In the genomic region with DNA sequence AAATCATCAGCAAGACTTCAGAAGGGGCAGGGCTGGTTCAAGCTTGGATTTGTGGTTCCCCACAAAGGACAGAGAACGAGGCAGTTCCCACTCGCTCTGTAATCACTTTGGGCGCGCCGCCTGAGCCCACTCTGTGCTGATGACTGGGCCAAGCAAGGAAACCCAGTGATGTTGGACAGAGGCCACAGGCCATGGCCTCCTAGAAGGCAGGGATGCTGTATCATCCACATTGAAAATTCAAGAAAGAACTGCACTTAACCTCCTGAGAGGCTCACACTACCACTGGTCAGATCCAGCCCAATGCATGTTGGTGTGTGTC, we compare ENCODE assay signal across 30 mouse cellular contexts. TPM values are rescaled to one million over a fixed set of nuclear protein-coding genes. Genes with fewer than 3 reads are reported as not detected.
DNase-seq lines count a peak whose midpoint lies in the region; ATAC-seq and TF ChIP-seq lines count a peak whose summit lies in the region.
"Had no signal": no experiment of that assay in that cellular context is flagged by ENCODE, and none has a peak within 500 bp of the region (broad histone marks: within the 10 kb centered on the region; RNA-seq: fewer than 3 reads in every experiment).

No protein-coding gene starts in this region.

- no peak for ATAC-seq in kidney, postnatal 0 days (replicated peaks; ENCODE audit: low FRiP score, low read depth)
- ATAC-seq in common myeloid progenitor, adult 5-6 weeks (replicated peaks; ENCODE audit: low read depth, poor library complexity, severe bottlenecking), result 0 out of 2 replicates have a peak, but pooled peaks have one; percentile 31
- ATAC-seq in neural tube, embryonic 15.5 days (ENCODE audit: low FRiP score), result no peak
- ATAC-seq: CD4-positive, CD25-positive, alpha-beta regulatory T cell, adult 4 months; forebrain, embryonic 16.5 days; hindbrain, embryonic 16.5 days; intestine, embryonic 15.5 days; liver, embryonic 12.5 days had no signal

- 0 out of 2 replicates have a peak overlapping the region, but pooled peaks have one; percentile 47 for H3K27ac ChIP-seq in kidney, postnatal 0 days
- no peak overlapping the region for H3K27ac ChIP-seq in neural tube, embryonic 15.5 days (replicated peaks)
- H3K27ac ChIP-seq: embryonic facial prominence, embryonic 12.5 days; forebrain, embryonic 10.5 days; hindbrain, embryonic 10.5 days; intestine, embryonic 15.5 days; layer of hippocampus, adult 2 months; limb, embryonic 13.5 days; liver, embryonic 12.5 days had no signal

- no peaks in the 10 kb centered on the region for H3K27me3 ChIP-seq in kidney, postnatal 0 days (ENCODE audit: insufficient read depth, low read length)
- H3K27me3 ChIP-seq in myocyte (ENCODE audit: control insufficient read depth, insufficient read depth, insufficient read length), result no peaks in the 10 kb centered on the region
- H3K27me3 ChIP-seq in neural tube, embryonic 15.5 days (replicated peaks), result no peaks in the 10 kb centered on the region
- H3K27me3 ChIP-seq: embryonic facial prominence, embryonic 12.5 days; intestine, embryonic 15.5 days; limb, embryonic 13.5 days; liver, embryonic 12.5 days had no signal

- no peak for TF ChIP-seq POLR2A in myocyte (IDR thresholded peaks at IDR 0.05; ENCODE audit: insufficient read length, low read depth)

- no peaks in the 10 kb centered on the region for H3K9me3 ChIP-seq in kidney, postnatal 0 days (replicated peaks; ENCODE audit: low read length)
- H3K9me3 ChIP-seq in neural tube, embryonic 15.5 days (replicated peaks), result no peaks in the 10 kb centered on the region
- H3K9me3 ChIP-seq: embryonic facial prominence, embryonic 12.5 days; forebrain, embryonic 10.5 days; hindbrain, embryonic 10.5 days; intestine, embryonic 15.5 days; limb, embryonic 13.5 days; liver, embryonic 12.5 days had no signal

- DNase-seq in heart, adult 11 months, result peak; percentile 94
- no peak for DNase-seq in heart, postnatal 14 days
- DNase-seq in kidney, postnatal 0 days (ENCODE audit: low spot score), result no peak
- DNase-seq in kidney, adult 8-10 months, result no peak
- DNase-seq in adrenal gland, postnatal 4 days (ENCODE audit: low spot score in 2 of 2), result no peak
- DNase-seq: adrenal gland, postnatal 25 days; cerebellum, adult 11 months; cerebellum, adult 9-11 months; gastrocnemius, postnatal 14 days; kidney, adult 9 months; kidney, postnatal 25 days; lung, adult 18-20 months; retina, postnatal 1 day; right cerebral cortex, postnatal 25 days; thymus, postnatal 25 days had no signal

- no peak overlapping the region for H3ac ChIP-seq in myocyte (ENCODE audit: control insufficient read depth, insufficient read length)

- no peaks in the 10 kb centered on the region for H3K36me3 ChIP-seq in kidney, postnatal 0 days (ENCODE audit: insufficient read depth, low read length)
- H3K36me3 ChIP-seq in myocyte (ENCODE audit: control insufficient read depth, insufficient read depth), result no peaks in the 10 kb centered on the region
- H3K36me3 ChIP-seq in neural tube, embryonic 15.5 days, result no peaks in the 10 kb centered on the region
- H3K36me3 ChIP-seq: embryonic facial prominence, embryonic 12.5 days; forebrain, embryonic 10.5 days; hindbrain, embryonic 10.5 days; intestine, embryonic 15.5 days; limb, embryonic 13.5 days; liver, embryonic 12.5 days had no signal

- no peak overlapping the region for H3K9ac ChIP-seq in kidney, postnatal 0 days (ENCODE audit: low read depth, low read length)
- no peak overlapping the region for H3K9ac ChIP-seq in neural tube, embryonic 15.5 days (replicated peaks)
- H3K9ac ChIP-seq: embryonic facial prominence, embryonic 12.5 days; intestine, embryonic 15.5 days; limb, embryonic 13.5 days; liver, embryonic 12.5 days had no signal

- 90% methylated on average over 5 of the region's 5 CpGs for WGBS in kidney, postnatal 0 days
- WGBS in neural tube, embryonic 15.5 days, result 87% methylated on average over 5 of the region's 5 CpGs

- intact Hi-C loops in heart, postnatal 14 days (cut with DNase I), result no loop called here

- H3K79me2 ChIP-seq in myocyte (ENCODE audit: control insufficient read depth, insufficient read depth), result peaks cover 96% of the 10 kb centered on the region

- H3K4me1 ChIP-seq in kidney, postnatal 0 days (replicated peaks; ENCODE audit: insufficient read depth, low read length), result peaks cover 9% of the 10 kb centered on the region; the same call in 1 of the 2 replicates
- peaks cover 33% of the 10 kb centered on the region for H3K4me1 ChIP-seq in neural tube, embryonic 15.5 days
- H3K4me1 ChIP-seq: embryonic facial prominence, embryonic 12.5 days; limb, embryonic 13.5 days had no signal

- TF ChIP-seq CTCF in kidney, postnatal 0 days (IDR thresholded peaks at IDR 0.05; ENCODE audit: low read depth), result no peak

- H3K4me2 ChIP-seq in kidney, postnatal 0 days (ENCODE audit: low read length), result no peak overlapping the region
- peak overlapping the region; percentile 47 for H3K4me2 ChIP-seq in myocyte (ENCODE audit: low read depth)
- no peak overlapping the region for H3K4me2 ChIP-seq in neural tube, embryonic 15.5 days
- H3K4me2 ChIP-seq: embryonic facial prominence, embryonic 12.5 days; intestine, embryonic 15.5 days; limb, embryonic 13.5 days; liver, embryonic 12.5 days; midbrain, embryonic 11.5 days had no signal

- H3K4me3 ChIP-seq in kidney, postnatal 0 days (replicated peaks; ENCODE audit: low read depth, low read length), result no peak overlapping the region
- no peak overlapping the region for H3K4me3 ChIP-seq in myocyte
- no peak overlapping the region for H3K4me3 ChIP-seq in neural tube, embryonic 15.5 days (replicated peaks)
- H3K4me3 ChIP-seq: embryonic facial prominence, embryonic 12.5 days; forebrain, embryonic 10.5 days; hindbrain, embryonic 10.5 days; intestine, embryonic 15.5 days; layer of hippocampus, adult 2 months; limb, embryonic 13.5 days; liver, embryonic 12.5 days had no signal

TF ChIP-seq in myocyte, 11 proteins besides CTCF, POLR2A, EP300 and RAD21:
- TF ChIP-seq MYOG (IDR thresholded peaks at IDR 0.05; ENCODE audit: control insufficient read depth in 1 of 3, insufficient read depth in 1 of 3, insufficient read length in 2 of 3, low read depth in 2 of 3), result no peak
- TF ChIP-seq REST (IDR thresholded peaks at IDR 0.05; ENCODE audit: insufficient read depth, insufficient read length), result no peak
- no peak for TF ChIP-seq E2F4 (IDR thresholded peaks at IDR 0.05; ENCODE audit: insufficient read depth)
- no peak for TF ChIP-seq TCF12 (IDR thresholded peaks at IDR 0.05; ENCODE audit: insufficient read depth, poor library complexity, severe bottlenecking)
- no peak for TF ChIP-seq USF1 (IDR thresholded peaks at IDR 0.05; ENCODE audit: low read depth)
- TF ChIP-seq MYOD1 (IDR thresholded peaks at IDR 0.05; ENCODE audit: control insufficient read depth in 1 of 3, insufficient read length in 2 of 3, low read depth in 2 of 3), result no peak
- TF ChIP-seq MAX (IDR thresholded peaks at IDR 0.05; ENCODE audit: low read depth), result no peak

RNA-seq across cellular contexts. Expression of gene Rasa3, which starts 22.4 kb away (rescaled TPM):
- 10 to 100 TPM; 22.2 to 22.6 TPM for total RNA-seq in heart, postnatal 14 days (2021)
- polyA plus RNA-seq in kidney, postnatal 0 days (2015; fragmentation: Nextera tagmentation; extraction: Ambion mirVana), result 14.0 and 15.6 TPM in 2 replicates
- total RNA-seq in common myeloid progenitor, adult 5-6 weeks (2017), result 55.0 and 96.1 TPM in 2 replicates
- 39.6 TPM for polyA plus RNA-seq in myocyte (2012; fragmentation: generic; extraction: Trizol)
- 10 to 100 TPM; 46.2 to 47.3 TPM for total RNA-seq in adrenal gland, postnatal 4 days (2021)
- polyA plus RNA-seq in neural tube, embryonic 15.5 days (2015; fragmentation: Nextera tagmentation; extraction: Ambion mirVana), result 38.8 and 39.3 TPM in 2 replicates

RNA-seq across cellular contexts. Expression of gene Cfap97d2, which starts 50.7 kb away (rescaled TPM):
- not detected for total RNA-seq in heart, postnatal 14 days (2021)
- polyA plus RNA-seq in kidney, postnatal 0 days (2015; fragmentation: Nextera tagmentation; extraction: Ambion mirVana), result not detected in 2 replicates
- total RNA-seq in common myeloid progenitor, adult 5-6 weeks (2017), result not detected in 2 replicates
- 0.02 TPM for polyA plus RNA-seq in myocyte (2012; fragmentation: generic; extraction: Trizol)
- under 1 TPM; 0.51 to 0.64 TPM for total RNA-seq in adrenal gland, postnatal 4 days (2021)
- polyA plus RNA-seq in neural tube, embryonic 15.5 days (2015; fragmentation: Nextera tagmentation; extraction: Ambion mirVana), result 0.83 and 1.4 TPM in 2 replicates
- total RNA-seq: adrenal gland, postnatal 25 days; gastrocnemius, postnatal 14 days; heart, adult 8-10 months had no signal
- polyA plus RNA-seq: CD4-positive, CD25-positive, alpha-beta regulatory T cell, adult 4 months; limb, embryonic 13.5 days; liver, embryonic 12.5 days had no signal
